ENCODE assay signal across 12 mouse cellular contexts in the genomic region with DNA sequence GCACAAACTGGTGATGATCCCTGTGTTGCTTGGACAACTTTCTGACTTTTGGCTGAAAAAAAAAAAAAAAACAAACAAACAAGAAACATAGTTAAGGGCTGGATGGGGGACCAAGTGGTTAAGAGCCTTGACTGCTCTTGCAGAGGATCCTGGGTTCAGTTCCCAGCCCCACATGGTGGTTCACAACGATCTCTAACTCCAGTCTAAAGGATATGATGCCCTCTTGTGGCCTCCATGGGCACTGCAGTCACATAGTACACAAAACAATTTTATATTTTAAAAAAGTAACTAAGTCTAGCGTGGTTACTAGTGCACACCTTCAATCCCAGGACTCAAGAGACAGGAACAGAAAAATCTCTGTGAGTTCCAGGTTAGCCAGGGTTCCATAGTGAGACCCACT. TPM values are rescaled to one million over a fixed set of nuclear protein-coding genes. Genes with fewer than 3 reads are reported as not detected.
DNase-seq lines count a peak whose midpoint lies in the region; ATAC-seq and TF ChIP-seq lines count a peak whose summit lies in the region.
"Had no signal": no experiment of that assay in that cellular context is flagged by ENCODE, and none has a peak within 500 bp of the region (broad histone marks: within the 10 kb centered on the region; RNA-seq: fewer than 3 reads in every experiment).

No protein-coding gene starts in this region.

- 76% methylated on average over 2 of the region's 2 CpGs for WGBS in liver, embryonic 14.5 days (ENCODE audit: insufficient replicate concordance)
- WGBS in liver, embryonic 11.5 days: 73% methylated on average over 2 of the region's 2 CpGs
- 73% methylated on average over 2 of the region's 2 CpGs for WGBS in liver, postnatal 0 days (ENCODE audit: insufficient replicate concordance)
- WGBS in forebrain, embryonic 11.5 days: 71% methylated on average over 2 of the region's 2 CpGs

- ATAC-seq in CD4-positive, CD25-positive, alpha-beta regulatory T cell, adult 4 months: no peak
- no peak for ATAC-seq in liver, embryonic 14.5 days (ENCODE audit: insufficient read depth)
- ATAC-seq in liver, embryonic 11.5 days (replicated peaks; ENCODE audit: low FRiP score): no peak
- ATAC-seq in liver, postnatal 0 days: no peak
- ATAC-seq in forebrain, embryonic 11.5 days (replicated peaks; ENCODE audit: low FRiP score): no peak
- ATAC-seq: hindbrain, embryonic 16.5 days had no signal

- no peaks in the 10 kb centered on the region; the same call in 1 of the 2 replicates for H3K36me3 ChIP-seq in liver, embryonic 14.5 days (replicated peaks; ENCODE audit: control insufficient read depth, insufficient read depth, low read depth)
- no peaks in the 10 kb centered on the region for H3K36me3 ChIP-seq in liver, embryonic 11.5 days (ENCODE audit: control insufficient read depth, insufficient read depth, low read length)
- peaks cover 7% of the 10 kb centered on the region for H3K36me3 ChIP-seq in liver, postnatal 0 days (replicated peaks; ENCODE audit: insufficient read depth, low read length)
- no peaks in the 10 kb centered on the region for H3K36me3 ChIP-seq in forebrain, embryonic 11.5 days (ENCODE audit: control insufficient read depth, insufficient read depth, low read length)
- H3K36me3 ChIP-seq: heart, embryonic 13.5 days; limb, embryonic 10.5 days had no signal

- H3K4me2 ChIP-seq in liver, embryonic 14.5 days (ENCODE audit: low read depth): no peak overlapping the region
- H3K4me2 ChIP-seq in liver, embryonic 11.5 days: no peak overlapping the region
- no peak overlapping the region for H3K4me2 ChIP-seq in liver, postnatal 0 days (ENCODE audit: low read depth, low read length)
- H3K4me2 ChIP-seq in forebrain, embryonic 11.5 days (ENCODE audit: low read depth, low read length, severe bottlenecking): no peak overlapping the region
- H3K4me2 ChIP-seq: heart, embryonic 13.5 days had no signal

- TF ChIP-seq EP300 in liver, embryonic 14.5 days (IDR thresholded peaks at IDR 0.05; ENCODE audit: low read depth): no peak
- no peak for TF ChIP-seq EP300 in liver, postnatal 0 days (IDR thresholded peaks at IDR 0.05; ENCODE audit: low read depth)

- no peak overlapping the region for H3K27ac ChIP-seq in liver, embryonic 14.5 days
- no peak overlapping the region for H3K27ac ChIP-seq in liver, embryonic 11.5 days (ENCODE audit: low read depth, low read length)
- H3K27ac ChIP-seq in liver, postnatal 0 days (ENCODE audit: low read depth): no peak overlapping the region
- H3K27ac ChIP-seq in forebrain, embryonic 11.5 days (ENCODE audit: low read depth, low read length): no peak overlapping the region
- H3K27ac ChIP-seq: heart, embryonic 13.5 days; limb, embryonic 10.5 days had no signal

- H3K9ac ChIP-seq in liver, embryonic 14.5 days (replicated peaks): no peak overlapping the region
- H3K9ac ChIP-seq in liver, embryonic 11.5 days (ENCODE audit: low read depth, low read length): no peak overlapping the region
- H3K9ac ChIP-seq in liver, postnatal 0 days (replicated peaks): no peak overlapping the region
- H3K9ac ChIP-seq in forebrain, embryonic 11.5 days (ENCODE audit: low read length): no peak overlapping the region
- H3K9ac ChIP-seq: heart, embryonic 13.5 days had no signal

- peaks cover 2 to 13% of the 10 kb centered on the region in 2 experiments; a peak in 2 of 4 replicates for H3K4me1 ChIP-seq in liver, embryonic 14.5 days (replicated peaks; ENCODE audit: control insufficient read depth in 2 of 2, insufficient read depth in 2 of 2, low read length in 1 of 2)
- H3K4me1 ChIP-seq in liver, embryonic 11.5 days (replicated peaks; ENCODE audit: control insufficient read depth, insufficient read depth, low read length): peaks cover 5% of the 10 kb centered on the region
- H3K4me1 ChIP-seq in liver, postnatal 0 days (ENCODE audit: insufficient read depth): peaks cover 4% of the 10 kb centered on the region
- H3K4me1 ChIP-seq in forebrain, embryonic 11.5 days (replicated peaks; ENCODE audit: control insufficient read depth, insufficient read depth, low read length): no peaks in the 10 kb centered on the region

- H3K4me3 ChIP-seq in liver, embryonic 14.5 days (ENCODE audit: insufficient read depth in 1 of 2, low read depth in 2 of 2, low read length in 2 of 2): no peak overlapping the region
- no peak overlapping the region for H3K4me3 ChIP-seq in liver, embryonic 11.5 days (ENCODE audit: low read depth, low read length)
- H3K4me3 ChIP-seq in liver, postnatal 0 days (ENCODE audit: low read depth, low read length): no peak overlapping the region
- H3K4me3 ChIP-seq in forebrain, embryonic 11.5 days (ENCODE audit: low read depth, low read length): no peak overlapping the region
- H3K4me3 ChIP-seq: heart, embryonic 13.5 days; limb, embryonic 10.5 days had no signal

- peak; percentile 71 for TF ChIP-seq CTCF in liver, embryonic 14.5 days (IDR thresholded peaks at IDR 0.05; ENCODE audit: low read depth)
- peak; percentile 66 for TF ChIP-seq CTCF in liver, postnatal 0 days (IDR thresholded peaks at IDR 0.05; ENCODE audit: low read depth)

- peak; percentile 47 for DNase-seq in CD4-positive, CD25-positive, alpha-beta regulatory T cell, adult 2 months (ENCODE audit: low read depth, low spot score)
- DNase-seq in liver, embryonic 14.5 days (ENCODE audit: low read depth in 3 of 3, low spot score in 3 of 3): no peak
- no peak for DNase-seq in liver, embryonic 11.5 days (ENCODE audit: low spot score)
- peak; percentile 62 for DNase-seq in ES-CJ7 (ENCODE audit: low read depth, low spot score)
- no peak for DNase-seq in liver, postnatal 0 days
- DNase-seq in cerebellum, adult 8-10 months: no peak
- DNase-seq in forebrain, embryonic 11.5 days (ENCODE audit: low spot score): no peak
- DNase-seq: lung, postnatal 10 days had no signal

- H3K27me3 ChIP-seq in liver, embryonic 14.5 days (ENCODE audit: control insufficient read depth, insufficient read depth, low read length): no peaks in the 10 kb centered on the region
- no peaks in the 10 kb centered on the region for H3K27me3 ChIP-seq in liver, embryonic 11.5 days (replicated peaks; ENCODE audit: control insufficient read depth, insufficient read depth, low read length)
- H3K27me3 ChIP-seq in liver, postnatal 0 days (ENCODE audit: insufficient read depth, low read length): no peaks in the 10 kb centered on the region
- no peaks in the 10 kb centered on the region for H3K27me3 ChIP-seq in forebrain, embryonic 11.5 days (ENCODE audit: control insufficient read depth, insufficient read depth, low read length)
- H3K27me3 ChIP-seq: heart, embryonic 13.5 days had no signal

- H3K9me3 ChIP-seq in liver, embryonic 14.5 days (ENCODE audit: control insufficient read depth, low read length): peaks cover 5% of the 10 kb centered on the region; the same call in 1 of the 2 replicates
- no peaks in the 10 kb centered on the region; the same call in 1 of the 2 replicates for H3K9me3 ChIP-seq in liver, embryonic 11.5 days (ENCODE audit: control insufficient read depth, low read length)
- H3K9me3 ChIP-seq in liver, postnatal 0 days (ENCODE audit: low read length): peaks cover 10% of the 10 kb centered on the region; the same call in 1 of the 2 replicates
- no peaks in the 10 kb centered on the region; the same call in 1 of the 2 replicates for H3K9me3 ChIP-seq in forebrain, embryonic 11.5 days (ENCODE audit: control insufficient read depth, low read length)
- H3K9me3 ChIP-seq: limb, embryonic 10.5 days had no signal

RNA-seq across cellular contexts. Expression of a gene that starts 43.9 kb away (rescaled TPM):
- 100 to 1,000 TPM; 145 to 167 TPM for polyA plus RNA-seq in CD4-positive, CD25-positive, alpha-beta regulatory T cell, adult 4 months (2017; shearing (Covaris generic))
- polyA plus RNA-seq in liver, embryonic 14.5 days (2012; rRNA removed): 5.7 and 9.3 TPM in 2 replicates
- polyA plus RNA-seq in liver, embryonic 14.5 days (2014; fragmentation: Nextera tagmentation; extraction: Ambion mirVana): 11.1 and 13.0 TPM in 2 replicates
- polyA plus RNA-seq in liver, embryonic 11.5 days (2014; fragmentation: Nextera tagmentation; extraction: Ambion mirVana): 30.8 and 31.0 TPM in 2 replicates
- 11.3 and 13.3 TPM in 2 replicates for polyA plus RNA-seq in liver, postnatal 0 days (2015; fragmentation: Nextera tagmentation; extraction: Ambion mirVana)
- polyA plus RNA-seq in forebrain, embryonic 11.5 days (2014; fragmentation: Nextera tagmentation; extraction: Ambion mirVana): 3.6 and 5.0 TPM in 2 replicates

Comparison
In these comparisons a context has a peak if more than half of its experiments do, and no peak if none do; other contexts are left out.
1. DNase-seq: peak in CD4-positive, CD25-positive, alpha-beta regulatory T cell, adult 2 months (single experiment) and ES-CJ7 (single experiment); none in liver, embryonic 14.5 days (0 of 3), liver, embryonic 11.5 days (single experiment), liver, postnatal 0 days (single experiment), cerebellum, adult 8-10 months (single experiment) and forebrain, embryonic 11.5 days (single experiment).